Mouse (Mus musculus): ENCODE measurements around the gene Rhox4d.
"Not testable (repeated sequence)": the region's sequence is repeated elsewhere in the genome, so short reads cannot be mapped to it uniquely, and the experiment has no call there.

The Rhox4d gene

DNA sequence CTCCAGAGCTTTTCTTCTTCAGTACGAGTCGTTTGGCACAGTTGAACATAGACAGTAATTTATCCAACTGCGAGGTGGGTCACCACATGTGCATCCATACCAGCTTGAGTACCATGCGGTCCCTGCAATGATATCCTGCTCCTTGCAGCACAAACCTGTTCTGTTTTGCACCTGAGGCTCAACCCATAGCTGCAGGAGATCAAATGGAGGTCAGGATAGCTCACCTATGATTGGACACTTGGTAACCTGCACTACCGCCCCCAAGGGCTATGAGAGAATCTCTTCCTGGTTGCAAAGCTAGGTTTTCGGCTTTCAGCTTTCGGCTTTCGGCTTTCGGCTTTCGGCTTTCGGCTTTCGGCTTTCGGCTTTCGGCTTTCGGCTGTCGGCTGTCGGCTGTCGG is at the start of gene Rhox4d:
Gene Rhox4d (plus strand): TSS at position 301 of the 400 bp plus-strand sequence.
- not testable (repeated sequence) for DNase-seq (ENCODE audit: low spot score)

GRCm38 (mm10) chrX:37480037-37480436 is 34.1 kb upstream of the Rhox4d start, which contains the start of gene Rhox4c:
Gene Rhox4c, plus strand, starts transcription at chrX:37480337.
- DNase-seq (ENCODE audit: low spot score) = not testable (repeated sequence)

GRCm38 (mm10) chrX:37530152-37530551 is 16.0 kb downstream of the Rhox4d start, which contains the start of gene Rhox2e:
Gene Rhox2e, plus strand, starts transcription at chrX:37530452.
- DNase-seq (ENCODE audit: low spot score) = not testable (repeated sequence)

DNA sequence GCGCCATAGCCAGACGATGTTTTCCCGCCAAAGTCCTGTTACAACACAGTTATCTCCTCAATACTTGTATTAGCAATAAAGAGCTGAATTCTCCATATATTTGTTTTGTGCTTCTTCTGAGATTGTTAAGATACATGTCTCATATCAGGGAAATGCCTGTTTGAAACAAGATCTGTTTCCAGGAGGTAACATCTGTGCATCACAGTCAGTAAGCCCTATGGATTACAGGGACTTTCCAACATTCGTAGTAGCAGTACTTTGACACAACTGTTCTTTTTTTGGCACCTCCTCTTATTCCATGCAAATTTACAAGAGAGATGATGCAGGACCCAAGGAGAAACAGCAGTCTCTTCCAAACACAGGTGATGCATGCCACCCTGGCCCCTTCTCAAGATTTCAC is 27.6 kb downstream of the Rhox4d start, which contains the start of gene Rhox3e:
Gene Rhox3e (plus strand): TSS at position 301 of the 400 bp plus-strand sequence.
- not testable (repeated sequence) for DNase-seq (ENCODE audit: low spot score)

DNA sequence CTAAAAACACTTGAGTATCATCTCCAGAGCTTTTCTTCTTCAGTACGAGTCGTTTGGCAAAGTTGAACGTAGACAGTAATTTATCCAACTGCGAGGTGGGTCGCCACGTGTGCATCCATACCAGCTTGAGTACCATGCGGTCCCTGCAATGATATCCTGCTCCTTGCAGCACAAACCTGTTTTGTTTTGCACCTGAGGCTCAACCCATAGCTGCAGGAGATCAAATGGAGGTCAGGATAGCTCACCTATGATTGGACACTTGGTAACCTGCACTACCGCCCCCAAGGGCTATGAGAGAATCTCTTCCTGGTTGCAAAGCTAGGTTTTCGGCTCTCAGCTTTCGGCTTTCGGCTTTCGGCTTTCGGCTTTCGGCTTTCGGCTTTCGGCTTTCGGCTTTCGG is 43.0 kb downstream of the Rhox4d start, which contains the start of gene Rhox4e:
Gene Rhox4e (plus strand): TSS at position 301 of the 400 bp plus-strand sequence.
- not testable (repeated sequence) for DNase-seq (ENCODE audit: low spot score)

Data from retina, embryonic 14.5 days (tissue).